Mouse (Mus musculus) hindbrain, embryonic 11.5 days (tissue): ENCODE results near the gene Tlr12. TPM values are rescaled to one million over a fixed set of nuclear protein-coding genes. Genes with fewer than 3 reads are reported as not detected.
"Not testable (repeated sequence)": the region's sequence is repeated elsewhere in the genome, so short reads cannot be mapped to it uniquely, and the experiment has no call there.

Source experiments
- ATAC-seq: fragments of 200-750 bp; cut with Nextera tagmentation; 2 replicates; pipeline ENCODE4 v1.8.0; 2017; ENCODE audit warnings: mild to moderate bottlenecking, moderate TSS enrichment, moderate library complexity; ENCODE audit not compliant: low FRiP score
- DNase-seq: peaks from one replicate; pipeline ENCODE4 v3.0.0-alpha.2; 2015; ENCODE audit warnings: low spot score
- H3K27ac ChIP-seq: fragments of 300-500 bp; sonication (generic); 2 replicates; pipeline ENCODE4 v1.5.1; 2014; ENCODE audit warnings: mild to moderate bottlenecking, low read depth, low read length
- H3K27me3 ChIP-seq: fragments of 300-500 bp; sonication (generic); 2 replicates; pipeline ENCODE4 v1.6.1; 2014; ENCODE audit warnings: mild to moderate bottlenecking, low read length, moderate library complexity, mixed read lengths; ENCODE audit not compliant: control insufficient read depth, insufficient read depth
- H3K36me3 ChIP-seq: fragments of 300-500 bp; sonication (generic); 2 replicates; pipeline ENCODE4 v1.6.1; 2014; ENCODE audit warnings: mild to moderate bottlenecking, low read length, moderate library complexity, mixed read lengths; ENCODE audit not compliant: control insufficient read depth, insufficient read depth
- H3K4me1 ChIP-seq: fragments of 300-500 bp; sonication (generic); replicated peaks from 2 replicates; pipeline ENCODE4 v1.6.1; 2014; ENCODE audit warnings: low read length, mixed read lengths; ENCODE audit not compliant: control insufficient read depth, insufficient read depth
- H3K4me2 ChIP-seq: fragments of 300-500 bp; sonication (generic); replicated peaks from 2 replicates; pipeline ENCODE4 v1.6.1; 2014; ENCODE audit warnings: mild to moderate bottlenecking, low read depth, low read length
- H3K4me3 ChIP-seq: fragments of 300-500 bp; sonication (generic); 2 replicates; pipeline ENCODE4 v1.5.1; 2014; ENCODE audit warnings: low read depth, low read length
- H3K9ac ChIP-seq: fragments of 300-500 bp; sonication (generic); 2 replicates; pipeline ENCODE4 v1.6.1; 2014; ENCODE audit warnings: low read depth, low read length
- H3K9me3 ChIP-seq: fragments of 300-500 bp; sonication (generic); 2 replicates; pipeline ENCODE4 v1.6.1; 2016; ENCODE audit warnings: low read length; ENCODE audit not compliant: control insufficient read depth
- WGBS: fragments of 180-500 bp; shearing (Covaris S2); extraction: QIAGEN DNeasy Blood & Tissue Kit; methylation state at CpG from one replicate; pipeline ENCODE4 v1.1.7; 2014; 5-methylcytosine and 5-hydroxymethylcytosine counted together
- polyA plus RNA-seq: library from polyadenylated mRNA; unstranded; fragments of >200 nt; fragmentation: Nextera tagmentation; extraction: Ambion mirVana; gene quantifications from 2 replicates; pipeline ENCODE4 v1.2.1, GENCODE M21; 2014

The Tlr12 gene
- polyA plus RNA-seq, result 0.13 and 0.20 TPM in 2 replicates

DNA sequence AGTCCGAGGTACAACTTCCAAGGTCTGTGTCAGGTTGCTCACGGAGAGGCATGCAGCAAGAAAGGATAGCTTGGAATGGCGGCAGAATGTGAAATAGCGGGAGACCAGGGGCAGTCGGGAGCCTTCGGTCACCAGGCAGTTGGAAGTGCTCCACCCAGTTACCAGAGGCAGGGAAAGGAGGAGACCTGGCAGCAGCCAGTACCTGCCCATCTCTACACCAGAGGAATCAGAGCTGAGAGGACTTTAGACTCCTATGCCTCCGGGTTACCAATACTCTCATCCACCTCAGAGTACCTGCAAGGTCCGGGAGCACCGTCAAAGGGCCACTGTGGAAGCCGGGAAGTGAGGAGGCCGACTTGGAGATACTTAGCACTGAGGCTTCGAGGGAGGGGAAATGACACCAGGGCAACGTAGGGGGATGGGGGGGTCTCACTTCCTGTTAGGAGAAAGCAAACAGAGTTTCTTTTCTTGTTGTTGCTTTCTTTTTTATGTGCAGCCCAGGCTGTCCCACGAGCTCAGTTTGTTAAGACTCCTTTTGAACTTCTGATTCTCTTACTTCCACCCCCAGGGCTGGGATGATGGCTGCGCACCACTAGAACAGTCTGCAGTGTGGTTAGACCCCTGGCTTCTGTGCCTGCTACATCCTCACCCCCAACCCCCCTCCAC, at the start of gene Tlr12:
TSS of gene Tlr12 (minus strand) at position 374 of the 666 bp plus-strand sequence.
- Histone ChIP-seq H3K27ac (no peak within 1 kb of the TSS), H3K4me3 (no peak within 1 kb of the TSS), H3K4me2 (no peak within 1 kb of the TSS), H3K9ac (no peak within 1 kb of the TSS), H3K9me3 (no peaks in the 10 kb centered on the region), H3K4me1 (no peaks in the 10 kb centered on the region), H3K36me3 (no peaks in the 10 kb centered on the region), H3K27me3 (no peaks in the 10 kb centered on the region)
- WGBS, result 77% methylated on average over 15 of the region's 15 CpGs
- DNase-seq (no peak), ATAC-seq (no peak)

GRCm38 (mm10) chr4:128667195-128667594, 48.8 kb upstream of the Tlr12 start:
- H3K9me3 ChIP-seq, ATAC-seq, H3K27me3 ChIP-seq, DNase-seq, H3K9ac ChIP-seq, H3K27ac ChIP-seq, H3K4me2 ChIP-seq, H3K36me3 ChIP-seq, H3K4me3 ChIP-seq, H3K4me1 ChIP-seq: not testable (repeated sequence)
- WGBS, result 84% methylated on average over 4 of the region's 4 CpGs

DNA sequence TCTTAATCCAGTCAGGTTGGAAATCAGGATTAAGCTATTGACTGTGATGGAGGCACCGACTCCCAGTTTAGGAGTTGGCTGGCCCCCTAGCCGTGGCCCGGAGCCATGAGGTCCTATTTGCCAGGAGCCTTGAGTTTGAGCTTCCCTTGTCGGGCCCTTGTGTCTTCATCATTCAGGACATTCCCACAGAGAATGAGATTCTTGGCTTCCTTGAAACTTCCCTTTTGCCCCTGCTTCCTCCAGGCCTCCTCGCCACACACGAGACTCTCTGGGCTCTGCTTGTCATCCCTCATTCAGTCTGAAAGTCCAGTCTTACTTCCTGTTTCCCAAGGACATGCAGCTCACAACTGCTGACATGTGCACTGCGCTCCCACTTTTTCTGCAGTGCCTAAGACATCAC, 47.9 kb upstream of the Tlr12 start:
- not testable (repeated sequence) for ATAC-seq, H3K36me3 ChIP-seq, DNase-seq, H3K27ac ChIP-seq, H3K9me3 ChIP-seq, H3K4me2 ChIP-seq, H3K4me1 ChIP-seq, H3K9ac ChIP-seq, H3K4me3 ChIP-seq, H3K27me3 ChIP-seq
- 73% methylated on average over 7 of the region's 7 CpGs for WGBS

GRCm38 (mm10) chr4:128664002-128664401, 45.6 kb upstream of the Tlr12 start:
- no peaks in the 10 kb centered on the region for H3K4me1 ChIP-seq
- H3K4me3 ChIP-seq, result no peak overlapping the region
- ATAC-seq (no peak), DNase-seq (no peak)
- no peaks in the 10 kb centered on the region for H3K36me3 ChIP-seq
- no peaks in the 10 kb centered on the region for H3K27me3 ChIP-seq
- H3K4me2 ChIP-seq, result no peak overlapping the region
- no peak overlapping the region for H3K27ac ChIP-seq
- no peaks in the 10 kb centered on the region for H3K9me3 ChIP-seq
- WGBS, result 79% methylated on average over 3 of the region's 3 CpGs
- H3K9ac ChIP-seq, result no peak overlapping the region

DNA sequence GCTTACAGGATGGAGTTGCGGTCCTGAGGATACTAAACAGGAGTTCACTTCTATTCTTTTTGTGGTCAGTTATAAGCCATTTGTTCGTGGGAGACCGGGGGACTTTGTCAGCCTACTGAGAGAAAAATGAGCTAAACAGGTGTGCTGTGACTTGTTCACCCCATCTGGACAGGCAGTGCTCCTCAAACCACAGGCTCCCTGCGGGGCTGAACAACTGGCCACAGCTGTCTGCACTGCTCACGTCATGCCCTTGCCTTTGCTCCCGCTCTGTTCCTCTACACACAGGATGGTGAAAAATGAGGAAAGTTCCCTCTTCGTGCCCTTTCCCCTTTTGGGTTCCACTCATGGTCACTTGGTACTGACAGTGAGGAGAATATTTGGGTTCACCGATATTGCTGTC, 42.6 kb upstream of the Tlr12 start:
- Histone ChIP-seq H3K4me3 (no peak overlapping the region), H3K9me3 (no peaks in the 10 kb centered on the region), H3K4me1 (no peaks in the 10 kb centered on the region), H3K9ac (no peak overlapping the region), H3K36me3 (no peaks in the 10 kb centered on the region), H3K27ac (no peak overlapping the region), H3K4me2 (no peak overlapping the region), H3K27me3 (peaks cover 2% of the 10 kb centered on the region; the same call in 1 of the 2 replicates)
- DNase-seq (no peak), ATAC-seq (no peak)
- WGBS, result 73% methylated on average over 8 of the region's 8 CpGs

DNA sequence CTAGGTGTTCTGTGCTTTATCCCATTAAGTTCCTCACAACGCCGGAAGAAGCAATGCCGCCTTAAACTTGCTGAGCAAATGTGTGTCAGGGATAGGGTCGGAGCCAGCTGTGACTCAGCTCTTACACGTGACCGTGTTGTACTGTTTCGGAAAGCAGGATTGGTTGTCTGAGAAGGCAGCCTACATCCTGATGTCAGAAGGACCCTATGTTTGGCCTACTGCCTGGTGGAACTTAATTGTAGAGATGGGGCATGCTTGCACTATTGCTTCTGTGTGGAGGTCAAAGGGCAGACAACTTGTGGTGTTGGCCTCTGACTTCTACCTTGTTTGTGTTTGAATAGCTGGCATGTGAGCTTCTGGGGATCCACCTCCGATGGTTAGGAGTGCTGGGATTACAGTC, 41.8 kb upstream of the Tlr12 start:
- Histone ChIP-seq H3K36me3 (no peaks in the 10 kb centered on the region), H3K4me1 (no peaks in the 10 kb centered on the region; the same call in 1 of the 2 replicates), H3K4me3 (no peak overlapping the region), H3K27me3 (peaks cover 2% of the 10 kb centered on the region; the same call in 1 of the 2 replicates), H3K4me2 (no peak overlapping the region), H3K9me3 (no peaks in the 10 kb centered on the region), H3K9ac (no peak overlapping the region), H3K27ac (no peak overlapping the region)
- WGBS, result 82% methylated on average over 8 of the region's 8 CpGs
- ATAC-seq (no peak), DNase-seq (no peak)

- Histone ChIP-seq H3K4me1 (peaks cover 2% of the 10 kb centered on the region; the same call in 1 of the 2 replicates), H3K4me3 (peak overlapping the region; percentile 65), H3K9me3 (no peaks in the 10 kb centered on the region), H3K9ac (peak overlapping the region; percentile 66; the same call in 1 of the 2 replicates), H3K36me3 (no peaks in the 10 kb centered on the region), H3K27ac (peak overlapping the region; percentile 71; the same call in 1 of the 2 replicates), H3K27me3 (peaks cover 2% of the 10 kb centered on the region; the same call in 1 of the 2 replicates), H3K4me2 (peak overlapping the region; percentile 91)
- WGBS, result 8% methylated on average over 12 of the region's 12 CpGs
- DNase-seq (no peak), ATAC-seq (no peak)
These were observed 37.0 kb upstream of the Tlr12 start for GRCm38 (mm10) chr4:128655446-128655845.

DNA sequence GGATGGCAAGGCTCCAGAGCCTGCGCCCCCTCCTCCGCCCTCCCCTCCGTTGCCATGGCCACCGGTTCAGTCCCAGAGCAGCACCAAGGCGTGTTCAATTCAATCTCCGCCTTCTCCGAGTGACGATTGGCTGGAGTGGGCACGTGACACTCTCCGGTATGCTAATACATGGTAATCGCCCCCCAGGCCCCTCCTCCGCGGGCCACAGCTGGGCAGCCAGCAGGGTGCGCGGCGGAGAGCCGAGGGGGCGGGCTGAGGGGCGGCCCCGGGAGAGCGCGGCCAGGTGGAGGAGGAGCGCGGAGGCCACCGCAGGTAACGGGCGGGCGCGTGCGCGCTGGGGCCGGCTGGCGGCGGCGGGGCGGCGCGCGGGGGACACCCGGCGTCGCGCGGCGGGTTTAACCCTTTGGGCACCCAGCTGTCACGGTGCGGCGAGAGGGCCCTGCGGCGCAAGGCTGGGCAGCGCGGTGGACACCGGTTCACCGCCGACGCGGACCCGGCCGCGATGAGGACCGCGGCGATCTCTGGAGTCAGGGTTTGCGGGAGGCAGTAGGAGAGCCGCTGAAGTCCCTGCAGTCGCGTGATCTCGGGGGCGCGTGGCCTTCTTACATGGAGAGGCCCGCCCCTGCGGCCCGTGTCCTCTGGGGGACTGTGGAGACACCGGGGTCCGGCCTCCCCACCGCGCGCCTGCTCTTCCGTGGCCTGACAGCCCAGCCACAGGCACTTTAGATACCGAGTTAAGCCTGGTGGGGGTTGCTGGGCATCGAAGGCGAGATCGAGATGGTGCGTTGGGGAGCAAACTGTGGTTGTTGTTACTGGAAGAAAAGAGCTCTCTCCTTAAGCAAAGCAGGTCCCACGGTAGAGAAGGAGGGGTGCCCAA, 36.3 kb upstream of the Tlr12 start, which contains the start of gene Phc2:
TSS of gene Phc2 (plus strand) at position 198 of the 877 bp plus-strand sequence.
- peaks cover 2% of the 10 kb centered on the region; the same call in 1 of the 2 replicates for H3K4me1 ChIP-seq
- peaks cover 2% of the 10 kb centered on the region; the same call in 1 of the 2 replicates for H3K27me3 ChIP-seq
- ATAC-seq (peak; percentile 98), DNase-seq (peak; percentile 95)
- no peaks in the 10 kb centered on the region for H3K36me3 ChIP-seq
- peak within 1 kb of the TSS; percentile 91 for H3K4me2 ChIP-seq
- no peaks in the 10 kb centered on the region for H3K9me3 ChIP-seq
- peak within 1 kb of the TSS; percentile 71 for H3K27ac ChIP-seq
- H3K9ac ChIP-seq, result peak within 1 kb of the TSS; percentile 66
- peak within 1 kb of the TSS; percentile 65 for H3K4me3 ChIP-seq
- under 1% methylated on average over 58 of the region's 85 CpGs for WGBS
